Mouse (Mus musculus) E14TG2a.4 (cell line): ENCODE data around the gene Cluh.

Experiments used
- CTCF ChIP-seq: conservative IDR thresholded peaks from 2 replicates; pipeline ENCODE4 v1.5.1; 2014; ENCODE audit warnings: low read length
- NANOG ChIP-seq: IDR thresholded peaks from 2 replicates; pipeline ENCODE4 v1.6.1; 2014; ENCODE audit warnings: borderline replicate concordance, low read length, mixed read lengths
- POU5F1 ChIP-seq: IDR thresholded peaks from 2 replicates; pipeline ENCODE4 v1.6.1; 2014; ENCODE audit warnings: low read length, borderline replicate concordance

- TF ChIP-seq CTCF (no peak), NANOG (no peak), POU5F1 (no peak)
Measured at GRCm38 (mm10) chr11:74650576-74651100, 1.3 kb downstream of the Cluh start.
